Mouse (Mus musculus): Measurements from ENCODE around the gene Thbs2. TPM values are rescaled to one million over a fixed set of nuclear protein-coding genes. Genes with fewer than 3 reads are reported as not detected.

Thbs2 gene
- polyA plus RNA-seq, 1 experiment from 2014 or later: 15.1 TPM

DNA sequence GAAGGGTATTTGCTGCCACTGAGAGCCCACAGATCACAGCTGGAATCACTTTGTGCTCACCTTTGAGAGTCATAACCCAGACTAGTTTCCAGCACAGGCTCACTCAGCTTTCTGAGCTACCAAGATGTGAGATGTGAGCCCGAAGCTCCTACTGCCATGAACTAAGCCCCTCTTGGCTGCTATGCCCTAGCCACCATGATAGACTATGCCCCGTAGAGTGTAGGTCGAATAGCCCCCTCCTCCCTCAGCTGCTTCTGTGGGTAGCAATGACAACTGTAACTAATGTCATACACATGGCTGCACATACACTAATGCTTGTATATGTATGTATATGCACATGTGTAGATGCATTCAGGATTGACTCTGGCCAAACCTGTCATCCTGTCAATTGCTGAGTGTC lies 20.3 kb upstream of the Thbs2 start:
- Histone ChIP-seq H3K4me3 (no peak overlapping the region), H3K27me3 (peaks cover 7% of the 10 kb centered on the region), H3K9ac (no peak overlapping the region), H3K4me2 (replicated peaks) (no peak overlapping the region), H3K9me3 (replicated peaks) (no peaks in the 10 kb centered on the region), H3K27ac (no peak overlapping the region), H3K36me3 (no peaks in the 10 kb centered on the region), H3K4me1 (peaks cover 11% of the 10 kb centered on the region; the same call in 1 of the 2 replicates)
- peak; percentile 79 for ATAC-seq (ENCODE audit: low FRiP score)
- 58% methylated on average over 3 of the region's 3 CpGs for WGBS

DNA sequence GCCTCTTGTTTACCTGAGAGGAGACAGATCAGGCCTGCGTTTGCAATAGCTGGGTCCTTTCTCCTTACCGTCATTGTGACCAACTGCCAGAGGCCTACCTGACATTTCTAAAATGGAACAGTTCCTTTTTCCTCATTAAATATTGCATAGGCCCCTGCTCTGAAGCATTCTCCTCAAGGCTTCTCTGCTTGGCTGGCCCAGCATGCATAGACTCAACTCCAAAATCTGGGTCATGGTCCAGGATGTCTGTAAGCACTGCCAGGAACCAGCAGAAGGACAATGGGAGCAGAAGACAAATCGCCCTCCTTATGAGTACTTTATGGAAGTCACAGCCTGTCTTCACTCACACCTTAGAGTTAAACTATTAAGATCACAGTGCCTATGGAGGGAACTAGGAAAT lies 17.7 kb upstream of the Thbs2 start:
- no peak for ATAC-seq (ENCODE audit: low FRiP score)

DNA sequence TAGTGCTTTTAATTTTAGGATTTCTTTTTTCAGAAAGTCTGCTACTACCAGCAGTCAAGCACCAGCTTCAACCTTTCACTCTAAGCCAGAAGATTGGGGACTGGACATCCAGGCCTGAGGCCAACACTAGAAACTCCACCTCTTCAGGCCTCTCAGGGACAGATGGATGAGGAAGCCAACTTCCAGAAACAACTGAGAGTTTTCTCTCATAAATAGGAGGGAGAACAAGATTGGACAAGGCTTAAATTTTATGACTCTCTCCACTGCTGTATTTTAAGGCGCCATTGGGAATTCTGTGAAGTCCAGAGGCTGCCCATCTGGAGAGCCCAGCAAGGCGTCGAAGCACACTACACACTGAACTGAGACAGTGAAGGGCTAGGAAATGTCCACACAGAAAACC lies 17.0 kb upstream of the Thbs2 start:
- Histone ChIP-seq H3K9ac (no peak overlapping the region), H3K27me3 (peaks cover 7% of the 10 kb centered on the region), H3K4me3 (no peak overlapping the region), H3K27ac (no peak overlapping the region), H3K9me3 (replicated peaks) (no peaks in the 10 kb centered on the region), H3K4me2 (replicated peaks) (no peak overlapping the region), H3K4me1 (peaks cover 11% of the 10 kb centered on the region; the same call in 1 of the 2 replicates), H3K36me3 (no peaks in the 10 kb centered on the region)
- ATAC-seq (ENCODE audit: low FRiP score): no peak
- WGBS: 92% methylated on average over 3 of the region's 3 CpGs

More for the DNA sequence above, 17.7 kb upstream of the Thbs2 start:
- Histone ChIP-seq H3K27ac (no peak overlapping the region), H3K9me3 (replicated peaks) (no peaks in the 10 kb centered on the region), H3K27me3 (peaks cover 7% of the 10 kb centered on the region), H3K36me3 (no peaks in the 10 kb centered on the region), H3K4me1 (peaks cover 11% of the 10 kb centered on the region; the same call in 1 of the 2 replicates), H3K4me3 (no peak overlapping the region), H3K4me2 (replicated peaks) (no peak overlapping the region), H3K9ac (no peak overlapping the region)
- WGBS: 93% methylated on average over 3 of the region's 3 CpGs

DNA sequence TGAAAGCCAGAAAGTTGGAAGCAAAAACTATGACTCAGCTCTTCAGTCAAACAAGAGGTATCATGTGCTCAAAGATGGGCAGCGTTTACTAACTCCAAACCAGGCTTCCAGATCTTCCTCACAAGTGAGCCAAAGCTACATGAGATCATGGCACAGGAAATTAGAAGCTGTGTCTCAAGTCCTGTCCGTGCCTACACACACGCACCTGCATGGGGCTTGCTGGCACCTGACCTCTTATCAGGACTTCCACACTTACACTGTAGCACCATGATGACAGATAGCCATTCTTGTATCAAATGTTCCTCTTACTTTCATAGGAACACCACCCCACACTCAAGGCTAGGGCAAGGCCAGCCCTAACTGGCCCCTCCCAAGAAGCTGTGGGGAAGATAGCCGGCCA lies 12.0 kb upstream of the Thbs2 start:
- no peak overlapping the region for H3K9ac ChIP-seq
- H3K9me3 ChIP-seq (replicated peaks): no peaks in the 10 kb centered on the region
- H3K4me1 ChIP-seq: no peaks in the 10 kb centered on the region
- H3K4me2 ChIP-seq (replicated peaks): no peak overlapping the region
- no peaks in the 10 kb centered on the region for H3K27me3 ChIP-seq
- H3K27ac ChIP-seq: no peak overlapping the region
- 88% methylated on average over 4 of the region's 4 CpGs for WGBS
- H3K4me3 ChIP-seq: no peak overlapping the region
- H3K36me3 ChIP-seq: no peaks in the 10 kb centered on the region
- no peak for ATAC-seq (ENCODE audit: low FRiP score)

DNA sequence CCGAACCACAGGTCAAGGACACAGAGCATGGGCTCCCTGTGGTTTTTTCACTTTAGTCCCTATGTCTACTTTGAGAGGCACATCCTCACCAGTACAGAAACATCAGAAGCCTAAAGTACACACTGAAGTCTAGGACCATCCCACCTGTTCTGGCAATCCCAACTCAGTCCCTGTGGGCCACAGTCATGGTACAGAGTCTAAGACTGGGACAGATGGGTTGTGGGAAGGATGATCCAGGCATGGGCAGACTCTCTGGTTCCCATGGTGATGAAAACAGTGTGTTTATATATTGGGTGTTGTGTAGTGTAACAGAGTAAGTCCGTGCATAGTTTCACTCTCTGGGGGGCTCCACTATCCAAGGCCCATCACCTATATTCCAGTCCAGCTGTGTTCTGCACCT lies 11.4 kb upstream of the Thbs2 start:
- Histone ChIP-seq H3K4me1 (no peaks in the 10 kb centered on the region), H3K9ac (no peak overlapping the region), H3K4me3 (no peak overlapping the region), H3K36me3 (no peaks in the 10 kb centered on the region), H3K4me2 (replicated peaks) (no peak overlapping the region), H3K27me3 (no peaks in the 10 kb centered on the region), H3K9me3 (replicated peaks) (no peaks in the 10 kb centered on the region), H3K27ac (no peak overlapping the region)
- 85% methylated on average over 2 of the region's 2 CpGs for WGBS
- ATAC-seq (ENCODE audit: low FRiP score): no peak

DNA sequence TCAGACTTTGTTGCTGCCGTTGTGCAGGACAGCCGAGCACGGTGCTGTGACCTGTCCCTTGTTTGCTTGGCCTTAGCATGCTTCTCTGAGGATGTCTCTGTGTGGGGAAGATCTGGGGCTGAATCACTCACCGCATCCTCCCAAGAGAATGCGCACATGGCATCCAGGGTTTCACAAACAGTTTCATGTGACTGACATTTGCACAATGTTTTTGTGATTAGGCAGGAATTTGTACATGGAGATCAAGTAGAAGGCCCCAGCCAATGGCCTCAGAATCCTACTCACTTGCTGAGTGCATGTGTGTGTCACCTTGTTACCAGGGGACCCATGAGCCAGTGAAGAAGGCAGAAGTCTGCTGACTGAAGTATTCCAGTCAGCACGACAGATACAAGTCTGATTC lies 9.7 kb upstream of the Thbs2 start:
- Histone ChIP-seq H3K4me2 (replicated peaks) (no peak overlapping the region), H3K27me3 (no peaks in the 10 kb centered on the region), H3K36me3 (no peaks in the 10 kb centered on the region), H3K27ac (no peak overlapping the region), H3K9ac (no peak overlapping the region), H3K9me3 (replicated peaks) (no peaks in the 10 kb centered on the region), H3K4me1 (no peaks in the 10 kb centered on the region), H3K4me3 (no peak overlapping the region)
- 72% methylated on average over 6 of the region's 6 CpGs for WGBS
- no peak for ATAC-seq (ENCODE audit: low FRiP score)

DNA sequence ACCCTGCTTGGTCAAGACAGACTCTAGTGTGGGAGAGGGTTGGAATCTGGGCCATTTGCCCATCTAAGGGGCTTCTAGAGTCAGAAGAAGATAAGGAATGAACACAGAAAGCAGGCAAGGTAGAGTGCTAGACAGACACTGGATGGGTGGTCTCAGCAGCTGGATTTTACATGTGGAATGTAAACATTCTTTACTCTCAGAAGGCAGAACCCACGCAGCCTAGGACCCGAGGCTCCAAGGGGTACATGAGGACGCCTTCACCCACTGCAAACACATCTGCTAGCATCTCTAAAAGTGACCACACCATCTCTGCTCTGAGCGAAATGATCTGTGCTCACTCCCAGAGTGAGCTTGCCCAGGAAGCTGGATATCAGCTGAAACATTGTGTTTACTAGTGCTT lies 9.2 kb upstream of the Thbs2 start:
- ATAC-seq (ENCODE audit: low FRiP score): no peak
- no peaks in the 10 kb centered on the region for H3K4me1 ChIP-seq
- no peaks in the 10 kb centered on the region for H3K27me3 ChIP-seq
- H3K27ac ChIP-seq: no peak overlapping the region
- H3K4me3 ChIP-seq: no peak overlapping the region
- no peak overlapping the region for H3K9ac ChIP-seq
- no peak overlapping the region for H3K4me2 ChIP-seq (replicated peaks)
- H3K36me3 ChIP-seq: no peaks in the 10 kb centered on the region
- H3K9me3 ChIP-seq (replicated peaks): no peaks in the 10 kb centered on the region
- WGBS: 62% methylated on average over 4 of the region's 4 CpGs

DNA sequence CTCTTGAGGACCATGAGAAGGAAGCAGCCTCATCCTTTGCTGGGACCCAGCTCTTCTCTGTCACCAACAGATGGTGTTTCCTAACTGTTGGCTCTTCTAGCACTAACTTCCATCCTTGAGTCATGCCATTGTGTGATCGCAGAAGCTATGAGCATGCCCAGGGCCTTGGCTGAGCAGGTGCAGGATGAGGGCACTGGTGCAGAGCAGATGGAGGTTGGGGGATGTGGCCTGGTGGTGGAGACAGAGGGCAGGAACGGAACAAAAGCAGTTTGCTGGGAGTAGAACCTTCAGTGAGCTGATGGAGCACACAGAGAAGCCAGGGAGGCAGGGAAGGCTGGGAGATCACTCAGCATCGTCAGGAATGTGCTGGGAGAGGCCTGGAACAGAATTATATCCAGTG lies 8.7 kb upstream of the Thbs2 start:
- H3K9ac ChIP-seq: no peak overlapping the region
- H3K4me2 ChIP-seq (replicated peaks): no peak overlapping the region
- H3K4me1 ChIP-seq: no peaks in the 10 kb centered on the region
- H3K27me3 ChIP-seq: no peaks in the 10 kb centered on the region
- no peaks in the 10 kb centered on the region for H3K9me3 ChIP-seq (replicated peaks)
- H3K4me3 ChIP-seq: no peak overlapping the region
- H3K36me3 ChIP-seq: no peaks in the 10 kb centered on the region
- no peak for ATAC-seq (ENCODE audit: low FRiP score)
- H3K27ac ChIP-seq: no peak overlapping the region
- WGBS: 66% methylated on average over 3 of the region's 3 CpGs

DNA sequence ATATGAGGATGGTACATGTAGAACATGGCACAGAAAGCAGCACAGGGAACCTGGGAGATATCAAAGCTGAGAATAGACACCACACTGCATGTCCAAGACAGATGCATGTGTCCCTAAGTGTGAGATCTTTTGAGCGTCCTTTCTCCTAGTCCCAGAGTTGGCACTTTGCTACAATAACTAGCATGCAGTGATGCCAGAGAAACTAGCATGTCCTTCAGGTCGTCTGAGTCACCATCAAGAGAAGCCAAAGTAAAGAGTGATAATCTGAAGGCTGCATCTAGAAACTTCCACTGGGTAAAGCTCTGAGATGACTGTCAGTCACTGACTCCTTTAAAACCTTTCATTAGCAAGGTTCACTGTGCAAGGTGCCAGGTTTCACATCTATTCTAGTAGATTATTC lies 7.9 kb upstream of the Thbs2 start:
- no peaks in the 10 kb centered on the region for H3K36me3 ChIP-seq
- no peaks in the 10 kb centered on the region for H3K9me3 ChIP-seq (replicated peaks)
- no peak for ATAC-seq (ENCODE audit: low FRiP score)
- H3K4me1 ChIP-seq: no peaks in the 10 kb centered on the region
- no peak overlapping the region for H3K9ac ChIP-seq
- no peak overlapping the region for H3K4me2 ChIP-seq (replicated peaks)
- no peak overlapping the region for H3K4me3 ChIP-seq
- 66% methylated on average over 2 of the region's 2 CpGs for WGBS
- H3K27me3 ChIP-seq: no peaks in the 10 kb centered on the region
- H3K27ac ChIP-seq: no peak overlapping the region

DNA sequence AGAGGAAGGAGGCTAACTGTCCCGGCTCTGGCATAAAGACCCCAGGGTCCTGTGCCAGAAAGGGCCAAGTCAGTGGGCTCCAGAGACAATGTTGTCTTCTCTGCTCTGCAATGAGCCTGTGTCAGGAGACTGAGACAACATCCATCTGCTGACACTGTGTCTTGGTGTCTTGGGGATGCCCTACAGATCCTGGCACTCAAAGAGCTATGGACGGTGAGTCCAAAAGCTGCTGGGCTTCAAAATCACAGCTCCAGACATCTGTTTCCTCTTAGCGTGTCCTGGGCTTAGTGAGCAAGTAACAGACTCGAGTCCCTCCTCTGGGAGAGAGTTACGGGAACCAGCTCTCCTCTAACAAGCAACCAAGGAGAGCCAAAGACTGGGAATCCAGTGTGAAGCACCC lies 6.2 kb upstream of the Thbs2 start:
- H3K36me3 ChIP-seq: no peaks in the 10 kb centered on the region
- 68% methylated on average over 5 of the region's 5 CpGs for WGBS
- no peak for ATAC-seq (ENCODE audit: low FRiP score)
- H3K4me2 ChIP-seq (replicated peaks): no peak overlapping the region
- H3K4me1 ChIP-seq: no peaks in the 10 kb centered on the region
- H3K4me3 ChIP-seq: no peak overlapping the region
- H3K27me3 ChIP-seq: no peaks in the 10 kb centered on the region
- H3K9ac ChIP-seq: no peak overlapping the region
- no peak overlapping the region for H3K27ac ChIP-seq
- no peaks in the 10 kb centered on the region for H3K9me3 ChIP-seq (replicated peaks)

DNA sequence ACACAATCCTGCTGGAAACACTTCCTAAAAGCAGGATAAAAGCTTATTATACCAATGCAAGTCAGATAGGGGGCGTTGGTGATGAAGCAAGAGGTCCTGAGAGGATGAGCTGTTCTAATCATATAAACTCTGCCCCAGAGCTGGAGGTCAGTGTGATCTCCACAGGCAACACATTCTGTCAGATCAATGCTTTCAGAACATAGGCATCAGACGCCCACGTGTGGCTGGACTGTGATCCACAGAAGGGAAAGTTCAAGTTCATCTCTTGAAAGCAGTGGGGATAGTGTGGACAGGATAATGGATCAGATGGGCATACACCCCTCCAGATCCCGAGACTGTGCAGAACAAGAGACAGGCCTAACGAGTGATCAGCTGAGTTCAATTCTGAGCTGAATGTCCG lies 4.2 kb upstream of the Thbs2 start:
- WGBS: 71% methylated on average over 6 of the region's 6 CpGs
- Histone ChIP-seq H3K9ac (no peak overlapping the region), H3K4me2 (replicated peaks) (no peak overlapping the region), H3K27me3 (no peaks in the 10 kb centered on the region; the same call in 1 of the 2 replicates), H3K4me3 (no peak overlapping the region), H3K9me3 (replicated peaks) (no peaks in the 10 kb centered on the region), H3K4me1 (peaks cover 13% of the 10 kb centered on the region), H3K27ac (no peak overlapping the region), H3K36me3 (no peaks in the 10 kb centered on the region)
- ATAC-seq (ENCODE audit: low FRiP score): no peak

DNA sequence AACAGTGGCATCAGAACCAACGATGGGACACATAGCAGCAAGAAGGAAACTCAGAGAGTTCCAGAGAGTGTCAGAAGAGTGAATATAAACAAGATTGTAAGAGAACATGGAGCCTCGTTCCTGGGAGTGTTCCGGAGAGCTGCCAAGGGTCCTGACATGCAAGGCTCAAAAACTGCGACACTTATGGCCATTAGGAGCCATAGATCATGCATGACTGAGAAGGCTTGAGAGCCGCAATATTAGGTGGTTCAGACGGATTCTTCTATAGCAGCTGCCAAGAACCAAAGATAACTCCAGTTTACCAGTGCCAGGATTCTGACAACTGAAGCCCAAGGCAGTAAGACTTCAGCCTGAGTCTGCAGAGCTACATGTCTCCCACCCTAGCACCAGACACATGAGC lies 3.1 kb upstream of the Thbs2 start:
- Histone ChIP-seq H3K9me3 (replicated peaks) (no peaks in the 10 kb centered on the region), H3K9ac (no peak overlapping the region), H3K27ac (no peak overlapping the region), H3K27me3 (no peaks in the 10 kb centered on the region; the same call in 1 of the 2 replicates), H3K4me1 (peaks cover 16% of the 10 kb centered on the region), H3K36me3 (no peaks in the 10 kb centered on the region), H3K4me2 (replicated peaks) (no peak overlapping the region), H3K4me3 (no peak overlapping the region)
- WGBS: 88% methylated on average over 6 of the region's 6 CpGs
- ATAC-seq (ENCODE audit: low FRiP score): no peak

DNA sequence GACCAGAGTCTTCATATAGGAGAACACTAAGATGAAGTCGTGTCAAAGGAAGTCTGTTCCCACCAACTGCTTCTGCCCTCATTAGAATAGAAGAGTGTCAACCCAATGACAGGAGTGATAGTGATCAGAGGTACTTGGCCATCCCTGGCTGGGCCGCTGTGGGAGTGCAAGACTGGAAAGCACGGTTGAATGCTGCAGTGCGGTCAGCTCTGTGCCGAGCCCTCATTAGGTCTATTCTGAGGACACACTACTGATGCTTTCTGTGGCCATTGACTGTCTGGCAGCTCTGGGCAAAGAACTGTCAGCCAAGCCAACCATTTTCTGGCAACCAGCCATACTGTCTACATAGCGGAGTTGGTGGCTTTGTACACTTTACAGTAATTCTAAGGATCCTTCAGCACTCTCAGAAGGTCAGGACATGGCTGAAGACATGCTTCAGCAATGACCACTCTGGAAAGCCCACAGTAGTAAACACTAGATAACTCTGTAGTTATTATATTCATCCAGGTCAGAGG lies 2.3 kb upstream of the Thbs2 start:
- Histone ChIP-seq H3K4me3 (no peak overlapping the region), H3K4me1 (peaks cover 16% of the 10 kb centered on the region), H3K9me3 (replicated peaks) (no peaks in the 10 kb centered on the region), H3K36me3 (no peaks in the 10 kb centered on the region), H3K9ac (no peak overlapping the region), H3K4me2 (replicated peaks) (no peak overlapping the region), H3K27me3 (no peaks in the 10 kb centered on the region; the same call in 1 of the 2 replicates), H3K27ac (no peak overlapping the region)
- WGBS: 89% methylated on average over 6 of the region's 6 CpGs
- ATAC-seq (ENCODE audit: low FRiP score): no peak

Measured in hindbrain, embryonic 12.5 days (tissue).